Mouse (Mus musculus) CD8-positive naive resting alpha-beta T cell, adult 57 days (primary cell): ENCODE results near the gene Afp. TPM values are rescaled to one million over a fixed set of nuclear protein-coding genes. Genes with fewer than 3 reads are reported as not detected.

Experiments used
- total RNA-seq: library from RNA; stranded (reverse); gene quantifications from one replicate; pipeline ENCODE4 v1.2.4, GENCODE M21; 2023

Gene Afp
- 9.4 TPM for total RNA-seq

GRCm38 (mm10) chr5:90490518-90490917 is at the start of gene Afp:
Afp (plus strand) TSS chr5:90490737.

GRCm38 (mm10) chr5:90460619-90461018 is 29.9 kb upstream of the Afp start, which contains the start of gene Alb:
Alb (plus strand) TSS chr5:90460897.

GRCm38 (mm10) chr5:90518356-90519100 is 28.0 kb downstream of the Afp start, which contains the start of gene Afm:
Afm (plus strand) TSS chr5:90518932.

Other genes with a start within 250 kb of the Afp start
- 136 TPM for gene Ankrd17, start 124.2 kb upstream of the Afp start, total RNA-seq
- 3.2 TPM for gene Gm9958, start 123.5 kb upstream of the Afp start, total RNA-seq
- gene Alb, start 29.8 kb upstream of the Afp start, total RNA-seq: not detected
- gene Afm, start 28.2 kb downstream of the Afp start, total RNA-seq: not detected
- gene 5830473C10Rik, start 70.4 kb downstream of the Afp start, total RNA-seq: not detected
- gene Rassf6, start 149.9 kb downstream of the Afp start, total RNA-seq: 0.34 TPM